Comparison of ENCODE assay signal across 8 mouse cellular contexts in the genomic region with DNA sequence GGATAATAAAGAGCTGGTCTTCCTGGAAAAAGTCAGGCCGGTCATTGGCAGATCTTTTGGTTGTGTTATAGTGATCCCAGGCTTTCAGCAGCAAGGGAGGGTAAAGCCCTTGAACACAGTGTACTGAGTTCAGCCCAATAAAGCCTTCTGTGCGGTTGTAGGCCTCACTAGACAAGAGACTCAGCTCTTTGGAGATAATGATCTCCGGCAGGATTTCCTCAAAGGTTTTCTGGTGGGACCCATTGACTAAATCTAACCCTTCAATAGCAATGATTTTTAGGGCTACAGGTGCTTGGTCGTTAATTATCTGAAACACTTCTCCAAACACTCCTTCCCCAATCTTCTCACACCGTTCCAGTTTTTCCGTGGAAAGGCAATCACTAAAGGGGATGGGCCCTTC. TPM values are rescaled to one million over a fixed set of nuclear protein-coding genes. Genes with fewer than 3 reads are reported as not detected.
DNase-seq lines count a peak whose midpoint lies in the region; ATAC-seq and TF ChIP-seq lines count a peak whose summit lies in the region.
"Had no signal": no experiment of that assay in that cellular context is flagged by ENCODE, and none has a peak within 500 bp of the region (broad histone marks: within the 10 kb centered on the region; RNA-seq: fewer than 3 reads in every experiment).

No protein-coding gene starts in this region.

- H3K9ac ChIP-seq in limb, embryonic 12.5 days (replicated peaks), result peak overlapping the region; percentile 83; the same call in 1 of the 2 replicates
- peak overlapping the region; percentile 85 for H3K9ac ChIP-seq in stomach, embryonic 16.5 days (ENCODE audit: low read length)

- DNase-seq in spleen, adult 2 months (ENCODE audit: low read depth in 1 of 2, low spot score in 2 of 2), result no peak
- no peak for DNase-seq in spleen, postnatal 4 days (ENCODE audit: low spot score in 2 of 2)
- no peak for DNase-seq in yolk sac, embryonic 10.5 days (ENCODE audit: low spot score)
- no peak for DNase-seq in right cerebral cortex, postnatal 36 days (ENCODE audit: low spot score in 2 of 2)
- DNase-seq: cerebellum, postnatal 14 days had no signal

- peaks cover 12% of the 10 kb centered on the region; the same call in 1 of the 2 replicates for H3K4me1 ChIP-seq in spleen, adult 2 months (ENCODE audit: control insufficient read depth, insufficient read depth, insufficient read length)
- peaks cover 2% of the 10 kb centered on the region; the same call in 1 of the 2 replicates for H3K4me1 ChIP-seq in embryonic fibroblast, embryonic 13.5 days (ENCODE audit: control insufficient read depth, insufficient read depth, low read length)
- peaks cover 28% of the 10 kb centered on the region for H3K4me1 ChIP-seq in limb, embryonic 12.5 days (replicated peaks)
- H3K4me1 ChIP-seq in stomach, embryonic 16.5 days (ENCODE audit: control insufficient read depth, insufficient read depth, low read length), result peaks cover 18% of the 10 kb centered on the region

- 35% methylated on average over 6 of the region's 6 CpGs for WGBS in spleen, adult 2 months
- 78% methylated on average over 6 of the region's 6 CpGs for WGBS in limb, embryonic 12.5 days
- 68% methylated on average over 6 of the region's 6 CpGs for WGBS in stomach, embryonic 16.5 days

- no peak overlapping the region for H3K27ac ChIP-seq in spleen, adult 2 months (ENCODE audit: insufficient read depth, low read length)
- no peak overlapping the region for H3K27ac ChIP-seq in embryonic fibroblast, embryonic 13.5 days (ENCODE audit: insufficient read depth, low read length)
- H3K27ac ChIP-seq in limb, embryonic 12.5 days, result no peak overlapping the region
- H3K27ac ChIP-seq in stomach, embryonic 16.5 days (ENCODE audit: low read length), result no peak overlapping the region

- no peak for TF ChIP-seq CTCF in spleen, adult 2 months (IDR thresholded peaks at IDR 0.05; ENCODE audit: extremely low read depth, insufficient read depth, insufficient read length, insufficient replicate concordance)
- TF ChIP-seq CTCF in embryonic fibroblast, embryonic 13.5 days (IDR thresholded peaks at IDR 0.05; ENCODE audit: borderline replicate concordance, insufficient read depth, low read length), result no peak

- H3K36me3 ChIP-seq in spleen, adult 2 months (ENCODE audit: control insufficient read depth, insufficient read depth, low read length), result no peaks in the 10 kb centered on the region
- peaks cover 27% of the 10 kb centered on the region for H3K36me3 ChIP-seq in limb, embryonic 12.5 days
- H3K36me3 ChIP-seq in stomach, embryonic 16.5 days (ENCODE audit: control insufficient read depth, insufficient read depth, low read length), result no peaks in the 10 kb centered on the region

- TF ChIP-seq POLR2A in spleen, adult 2 months (IDR thresholded peaks at IDR 0.05; ENCODE audit: low read depth, low read length), result no peak
- no peak for TF ChIP-seq POLR2A in embryonic fibroblast, embryonic 13.5 days (IDR thresholded peaks at IDR 0.05; ENCODE audit: low read depth, low read length)

- H3K27me3 ChIP-seq in spleen, adult 2 months (ENCODE audit: control insufficient read depth, insufficient read depth, low read length), result no peaks in the 10 kb centered on the region
- no peaks in the 10 kb centered on the region for H3K27me3 ChIP-seq in limb, embryonic 12.5 days
- H3K27me3 ChIP-seq in stomach, embryonic 16.5 days (ENCODE audit: control insufficient read depth, insufficient read depth, low read length), result no peaks in the 10 kb centered on the region

- H3K4me2 ChIP-seq in limb, embryonic 12.5 days, result peak overlapping the region; percentile 82
- H3K4me2 ChIP-seq in stomach, embryonic 16.5 days (ENCODE audit: low read depth, low read length), result peak overlapping the region; percentile 70

- H3K9me3 ChIP-seq in limb, embryonic 12.5 days, result no peaks in the 10 kb centered on the region
- no peaks in the 10 kb centered on the region for H3K9me3 ChIP-seq in stomach, embryonic 16.5 days (replicated peaks; ENCODE audit: control insufficient read depth, low read length)

- peak overlapping the region; percentile 84 for H3K4me3 ChIP-seq in spleen, adult 2 months (ENCODE audit: extremely low read depth, insufficient read depth, insufficient read length)
- H3K4me3 ChIP-seq in embryonic fibroblast, embryonic 13.5 days (ENCODE audit: insufficient read depth, low read length), result peak overlapping the region; percentile 90
- peak overlapping the region; percentile 88 for H3K4me3 ChIP-seq in limb, embryonic 12.5 days (replicated peaks)
- peak overlapping the region; percentile 91 for H3K4me3 ChIP-seq in stomach, embryonic 16.5 days (replicated peaks; ENCODE audit: low read length)

- no peak for ATAC-seq in limb, embryonic 12.5 days (ENCODE audit: insufficient number of reproducible peaks, insufficient read depth, low FRiP score, low TSS enrichment, low read depth)
- no peak for ATAC-seq in stomach, embryonic 16.5 days (ENCODE audit: insufficient read depth, low FRiP score)

RNA-seq across cellular contexts. Expression of a gene that starts 1.5 kb away (rescaled TPM):
- 2.2 and 2.5 TPM in 2 replicates for polyA plus RNA-seq in spleen, adult 2 months (2012; rRNA removed)
- polyA plus RNA-seq in embryonic fibroblast, embryonic 13.5 days (2011; ENCODE audit: insufficient read length, low read depth, missing spikeins), result 5.6 and 6.4 TPM in 2 replicates
- polyA plus RNA-seq in limb, embryonic 12.5 days (2016; fragmentation: Nextera tagmentation; extraction: Ambion mirVana), result 19.7 and 21.6 TPM in 2 replicates
- polyA plus RNA-seq in stomach, embryonic 16.5 days (2015; fragmentation: Nextera tagmentation; extraction: Ambion mirVana), result 11.9 and 12.5 TPM in 2 replicates

RNA-seq across cellular contexts. Expression of a gene that starts 23.6 kb away (rescaled TPM):
- 0.22 and 0.28 TPM in 2 replicates for polyA plus RNA-seq in spleen, adult 2 months (2012; rRNA removed)
- polyA plus RNA-seq in embryonic fibroblast, embryonic 13.5 days (2011; ENCODE audit: insufficient read length, low read depth, missing spikeins), result 4.2 and 4.5 TPM in 2 replicates
- polyA plus RNA-seq in limb, embryonic 12.5 days (2016; fragmentation: Nextera tagmentation; extraction: Ambion mirVana), result 0.21 and 0.26 TPM in 2 replicates
- 0.36 and 0.65 TPM in 2 replicates for polyA plus RNA-seq in stomach, embryonic 16.5 days (2015; fragmentation: Nextera tagmentation; extraction: Ambion mirVana)

RNA-seq across cellular contexts. Expression of a gene that starts 40.2 kb away (rescaled TPM):
- polyA plus RNA-seq in spleen, adult 2 months (2012; rRNA removed), result 27.2 and 42.2 TPM in 2 replicates
- 37.9 and 40.7 TPM in 2 replicates for polyA plus RNA-seq in embryonic fibroblast, embryonic 13.5 days (2011; ENCODE audit: insufficient read length, low read depth, missing spikeins)
- 99.3 and 101 TPM in 2 replicates for polyA plus RNA-seq in limb, embryonic 12.5 days (2016; fragmentation: Nextera tagmentation; extraction: Ambion mirVana)
- polyA plus RNA-seq in stomach, embryonic 16.5 days (2015; fragmentation: Nextera tagmentation; extraction: Ambion mirVana), result 94.1 and 101 TPM in 2 replicates

RNA-seq across cellular contexts. Expression of a gene that starts 40.3 kb away (rescaled TPM):
- polyA plus RNA-seq in spleen, adult 2 months (2012; rRNA removed), result 17.0 and 18.7 TPM in 2 replicates
- polyA plus RNA-seq in embryonic fibroblast, embryonic 13.5 days (2011; ENCODE audit: insufficient read length, low read depth, missing spikeins), result 129 and 131 TPM in 2 replicates
- polyA plus RNA-seq in limb, embryonic 12.5 days (2016; fragmentation: Nextera tagmentation; extraction: Ambion mirVana), result 211 and 215 TPM in 2 replicates
- 214 and 230 TPM in 2 replicates for polyA plus RNA-seq in stomach, embryonic 16.5 days (2015; fragmentation: Nextera tagmentation; extraction: Ambion mirVana)

RNA-seq across cellular contexts. Expression of a gene that starts 46.2 kb away (rescaled TPM):
- polyA plus RNA-seq in spleen, adult 2 months (2012; rRNA removed), result 5.0 and 5.1 TPM in 2 replicates
- polyA plus RNA-seq in embryonic fibroblast, embryonic 13.5 days (2011; ENCODE audit: insufficient read length, low read depth, missing spikeins), result not detected in 2 replicates
- 0.64 and 0.65 TPM in 2 replicates for polyA plus RNA-seq in limb, embryonic 12.5 days (2016; fragmentation: Nextera tagmentation; extraction: Ambion mirVana)
- 0.31 and 0.36 TPM in 2 replicates for polyA plus RNA-seq in stomach, embryonic 16.5 days (2015; fragmentation: Nextera tagmentation; extraction: Ambion mirVana)
